Mouse (Mus musculus) neural tube, embryonic 15.5 days (tissue): ENCODE results near the gene Galc. TPM values are rescaled to one million over a fixed set of nuclear protein-coding genes. Genes with fewer than 3 reads are reported as not detected.
A peak's percentile ranks its signal among the peaks of the same experiment; 100 is the strongest.

Source experiments
- ATAC-seq: fragments of 200-750 bp; cut with Nextera tagmentation; 2 replicates; pipeline ENCODE4 v1.8.0; 2017; ENCODE audit warnings: mild to moderate bottlenecking, moderate TSS enrichment, moderate library complexity; ENCODE audit not compliant: low FRiP score
- H3K27ac ChIP-seq: fragments of 300-500 bp; sonication (generic); replicated peaks from 2 replicates; pipeline ENCODE4 v1.5.1; 2015; ENCODE audit warnings: mild to moderate bottlenecking, inconsistent platforms
- H3K27me3 ChIP-seq: fragments of 300-500 bp; sonication (generic); replicated peaks from 2 replicates; pipeline ENCODE4 v1.6.1; 2015; ENCODE audit warnings: inconsistent platforms
- H3K36me3 ChIP-seq: fragments of 300-500 bp; sonication (generic); 2 replicates; pipeline ENCODE4 v1.6.1; 2015; ENCODE audit warnings: inconsistent platforms
- H3K4me1 ChIP-seq: fragments of 300-500 bp; sonication (generic); 2 replicates; pipeline ENCODE4 v1.6.1; 2015; ENCODE audit warnings: inconsistent platforms
- H3K4me2 ChIP-seq: fragments of 300-500 bp; sonication (generic); 2 replicates; pipeline ENCODE4 v1.6.1; 2015; ENCODE audit warnings: inconsistent platforms, mild to moderate bottlenecking, moderate library complexity
- H3K4me3 ChIP-seq: fragments of 300-500 bp; sonication (generic); replicated peaks from 2 replicates; pipeline ENCODE4 v1.5.1; 2015; ENCODE audit warnings: mild to moderate bottlenecking, inconsistent platforms
- H3K9ac ChIP-seq: fragments of 300-500 bp; sonication (generic); replicated peaks from 2 replicates; pipeline ENCODE4 v1.6.1; 2015; ENCODE audit warnings: mild to moderate bottlenecking, inconsistent platforms
- H3K9me3 ChIP-seq: fragments of 300-500 bp; sonication (generic); replicated peaks from 2 replicates; pipeline ENCODE4 v1.6.1; 2016; ENCODE audit warnings: inconsistent platforms
- WGBS: fragments of 180-500 bp; shearing (Covaris S2); methylation state at CpG from one replicate; pipeline ENCODE4 v1.1.7; 2015; ENCODE audit warnings: mixed read lengths; 5-methylcytosine and 5-hydroxymethylcytosine counted together
- polyA plus RNA-seq: library from polyadenylated mRNA; unstranded; fragments of >200 nt; fragmentation: Nextera tagmentation; extraction: Ambion mirVana; gene quantifications from 2 replicates; pipeline ENCODE4 v1.2.1, GENCODE M21; 2015

The Galc gene
- polyA plus RNA-seq, 1 experiment from 2014 or later: 10.5 TPM

DNA sequence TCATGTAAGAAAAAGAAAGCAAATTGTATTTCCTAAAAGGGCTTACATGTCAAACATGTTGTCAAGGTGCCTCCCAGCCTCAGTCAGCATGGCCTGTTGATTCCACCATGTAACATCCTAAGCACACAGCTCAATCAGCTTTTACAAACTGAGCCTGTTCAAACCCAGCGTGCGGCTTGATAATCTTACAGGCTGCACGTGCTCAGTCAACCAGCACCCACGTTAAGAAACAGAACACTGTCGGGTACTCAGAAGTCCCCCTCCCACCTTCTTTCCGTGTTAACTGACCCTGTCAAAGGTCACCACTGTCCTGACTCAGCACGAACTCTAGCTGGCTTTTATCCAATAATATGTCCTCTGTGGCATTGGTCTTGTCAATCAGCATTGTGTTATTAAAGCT is 13.2 kb upstream of the Galc start:
- Histone ChIP-seq H3K36me3 (no peaks in the 10 kb centered on the region), H3K9ac (no peak overlapping the region), H3K27ac (no peak overlapping the region), H3K9me3 (no peaks in the 10 kb centered on the region), H3K4me2 (no peak overlapping the region), H3K4me3 (no peak overlapping the region), H3K27me3 (no peaks in the 10 kb centered on the region), H3K4me1 (no peaks in the 10 kb centered on the region)
- 81% methylated on average over 7 of the region's 7 CpGs for WGBS
- no peak for ATAC-seq

DNA sequence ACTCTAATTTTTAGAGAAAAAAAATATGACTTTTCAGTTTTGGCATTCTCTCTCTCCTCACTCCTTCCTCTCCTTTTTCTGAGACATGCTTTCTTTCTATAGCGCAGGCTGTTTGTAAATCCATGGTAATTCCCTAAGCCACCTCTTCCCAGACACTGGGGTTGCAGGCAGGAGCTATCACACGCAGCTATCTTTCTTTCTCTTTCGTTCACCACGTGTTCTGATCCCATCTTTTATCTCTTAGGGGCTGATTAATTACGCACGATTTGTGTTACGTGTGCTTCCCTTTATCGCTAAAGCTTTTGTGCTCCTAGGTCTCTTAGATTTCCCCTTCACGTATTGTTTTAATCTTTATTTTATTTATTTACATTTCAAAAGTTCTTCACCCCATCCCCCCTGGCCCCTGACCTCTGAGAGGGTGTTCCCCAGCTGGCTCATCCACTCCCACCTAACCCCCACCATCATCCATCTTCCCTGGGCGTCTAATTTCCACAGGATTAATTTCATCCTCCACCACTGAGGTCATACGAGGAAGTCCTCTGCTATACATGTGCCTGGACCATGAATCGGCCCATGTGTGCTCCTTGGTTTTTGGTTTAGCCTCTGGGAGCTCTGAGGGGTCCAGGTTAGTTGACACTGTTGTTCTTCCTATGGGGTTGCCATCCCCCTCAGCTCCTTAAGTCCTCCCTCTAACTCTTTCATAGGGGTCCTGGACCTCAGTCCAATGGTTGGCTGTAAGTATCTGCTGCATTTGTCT is 11.7 kb upstream of the Galc start:
- Histone ChIP-seq H3K4me3 (no peak overlapping the region), H3K4me2 (no peak overlapping the region), H3K9me3 (no peaks in the 10 kb centered on the region), H3K27ac (no peak overlapping the region), H3K9ac (no peak overlapping the region), H3K4me1 (no peaks in the 10 kb centered on the region), H3K27me3 (no peaks in the 10 kb centered on the region), H3K36me3 (no peaks in the 10 kb centered on the region)
- ATAC-seq: no peak
- WGBS: 46% methylated on average over 12 of the region's 12 CpGs

- Histone ChIP-seq H3K9ac (no peak overlapping the region), H3K9me3 (no peaks in the 10 kb centered on the region), H3K4me1 (no peaks in the 10 kb centered on the region), H3K27ac (no peak overlapping the region), H3K4me2 (0 out of 2 replicates have a peak overlapping the region, but pooled peaks have one; percentile 17), H3K27me3 (no peaks in the 10 kb centered on the region), H3K4me3 (no peak overlapping the region), H3K36me3 (no peaks in the 10 kb centered on the region)
- 73% methylated on average over 17 of the region's 17 CpGs for WGBS
- no peak for ATAC-seq
These were observed 10.8 kb upstream of the Galc start for GRCm38 (mm10) chr12:98269791-98270745.

DNA sequence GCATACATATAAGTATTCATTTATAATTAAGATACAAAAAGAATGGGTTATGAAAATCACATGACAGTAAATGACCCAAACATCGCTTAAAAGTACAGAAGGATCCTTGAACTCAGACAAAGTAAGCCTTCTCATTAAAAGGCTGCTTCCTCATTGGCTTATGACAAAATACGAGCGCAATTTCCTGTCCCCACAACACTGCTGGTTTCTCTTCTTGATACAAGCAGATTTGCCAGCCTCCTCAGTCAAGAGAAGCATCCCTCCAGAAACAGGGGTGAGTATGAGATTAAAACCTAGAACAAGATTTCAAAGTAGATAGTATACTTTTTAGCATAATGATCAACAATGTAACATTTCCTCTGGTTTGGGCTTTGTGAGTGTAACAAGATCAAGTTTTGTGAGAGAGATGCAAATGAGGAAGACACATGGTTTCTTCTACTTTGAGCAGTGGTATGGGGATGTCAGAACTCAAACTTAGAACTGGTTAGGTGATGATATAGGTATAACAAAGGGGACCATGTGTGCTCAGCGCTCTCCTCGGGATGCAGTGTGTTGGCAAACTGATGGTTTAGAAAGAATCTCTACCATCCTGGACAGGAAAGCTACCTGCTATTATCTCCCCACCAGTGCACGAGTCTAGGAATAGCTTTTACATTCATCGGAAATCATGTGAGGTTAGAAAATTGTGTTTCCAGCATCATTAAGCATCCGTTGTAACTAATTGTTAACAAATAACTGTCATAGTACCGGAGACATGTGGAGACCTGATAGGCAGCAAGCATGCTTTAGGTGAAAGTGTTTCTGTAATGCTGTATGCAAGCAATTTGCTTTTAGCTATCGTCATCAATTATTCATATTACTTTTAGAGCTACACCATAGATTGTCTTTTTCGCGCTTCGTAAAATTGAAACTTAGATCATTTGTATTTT is 9.4 kb upstream of the Galc start, which contains the start of gene Gpr65:
Gene Gpr65, plus strand, starts transcription at position 195 of the 929 bp plus-strand sequence.
- no peaks in the 10 kb centered on the region for H3K27me3 ChIP-seq
- no peak within 1 kb of the TSS for H3K4me3 ChIP-seq
- H3K27ac ChIP-seq: no peak within 1 kb of the TSS
- 83% methylated on average over 13 of the region's 13 CpGs for WGBS
- H3K36me3 ChIP-seq: no peaks in the 10 kb centered on the region
- H3K9me3 ChIP-seq: no peaks in the 10 kb centered on the region
- no peak within 1 kb of the TSS for H3K4me2 ChIP-seq
- H3K4me1 ChIP-seq: no peaks in the 10 kb centered on the region
- ATAC-seq: no peak
- H3K9ac ChIP-seq: no peak within 1 kb of the TSS

- ATAC-seq: no peak
- Histone ChIP-seq H3K27ac (no peak overlapping the region), H3K4me1 (no peaks in the 10 kb centered on the region), H3K4me2 (no peak overlapping the region), H3K36me3 (no peaks in the 10 kb centered on the region), H3K9me3 (no peaks in the 10 kb centered on the region), H3K4me3 (no peak overlapping the region), H3K9ac (no peak overlapping the region), H3K27me3 (no peaks in the 10 kb centered on the region)
- WGBS: 82% methylated on average over 9 of the region's 9 CpGs
These were observed 6.4 kb upstream of the Galc start for GRCm38 (mm10) chr12:98265697-98266096.

DNA sequence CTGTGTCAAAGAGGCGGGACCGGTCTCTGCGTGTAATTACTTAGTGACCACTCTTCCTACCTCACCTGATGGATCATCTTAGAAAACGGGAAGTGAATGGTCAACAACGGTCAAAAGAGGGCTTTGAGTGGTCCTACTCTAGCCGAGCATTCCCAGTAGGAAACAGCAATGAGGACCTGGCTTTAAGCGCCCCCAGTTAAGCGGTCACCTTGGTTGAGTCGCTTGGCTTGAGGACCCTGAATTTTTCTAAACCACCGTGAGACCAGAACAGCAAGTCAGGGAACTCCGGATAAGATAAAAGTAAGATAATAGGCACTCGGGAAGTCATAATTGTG is 226 bp upstream of the Galc start:
- Histone ChIP-seq H3K4me1 (peaks cover 10% of the 10 kb centered on the region), H3K27ac (peak overlapping the region; percentile 98), H3K4me3 (peak overlapping the region; percentile 89), H3K9me3 (no peaks in the 10 kb centered on the region), H3K36me3 (no peaks in the 10 kb centered on the region), H3K4me2 (peak overlapping the region; percentile 72), H3K9ac (peak overlapping the region; percentile 91), H3K27me3 (no peaks in the 10 kb centered on the region)
- 5% methylated on average over 12 of the region's 12 CpGs for WGBS
- no peak; the same call in 1 of the 2 replicates for ATAC-seq

DNA sequence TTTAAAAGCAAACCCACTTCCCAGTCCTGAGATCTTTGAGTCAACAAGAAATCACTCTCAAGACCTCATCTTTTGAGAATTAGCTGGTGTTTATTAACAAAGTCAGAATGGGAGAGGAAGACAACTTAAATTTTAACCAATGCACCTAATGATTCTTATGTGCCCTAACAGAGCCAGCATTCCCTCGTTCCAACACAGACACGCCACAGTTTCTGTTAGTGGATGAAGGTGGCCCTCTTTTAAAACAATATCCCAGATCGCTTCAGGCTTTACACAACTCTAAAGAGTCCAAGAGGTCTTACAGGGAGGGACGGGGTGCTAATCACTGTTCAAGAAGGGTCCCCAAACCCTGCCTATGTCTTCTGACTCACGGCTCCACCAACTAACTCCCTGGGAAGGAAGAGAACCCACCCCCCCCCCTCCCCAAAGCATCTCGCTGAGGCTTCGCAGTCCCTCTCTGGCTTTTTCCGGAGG is 851 bp downstream of the Galc start:
- 0% methylated on average over 8 of the region's 8 CpGs for WGBS
- Histone ChIP-seq H3K27ac (peak overlapping the region; percentile 98), H3K9ac (peak overlapping the region; percentile 91), H3K9me3 (no peaks in the 10 kb centered on the region), H3K36me3 (no peaks in the 10 kb centered on the region), H3K4me3 (peak overlapping the region; percentile 89), H3K4me2 (peak overlapping the region; percentile 72), H3K4me1 (peaks cover 10% of the 10 kb centered on the region), H3K27me3 (no peaks in the 10 kb centered on the region)
- ATAC-seq: no peak; the same call in 1 of the 2 replicates

DNA sequence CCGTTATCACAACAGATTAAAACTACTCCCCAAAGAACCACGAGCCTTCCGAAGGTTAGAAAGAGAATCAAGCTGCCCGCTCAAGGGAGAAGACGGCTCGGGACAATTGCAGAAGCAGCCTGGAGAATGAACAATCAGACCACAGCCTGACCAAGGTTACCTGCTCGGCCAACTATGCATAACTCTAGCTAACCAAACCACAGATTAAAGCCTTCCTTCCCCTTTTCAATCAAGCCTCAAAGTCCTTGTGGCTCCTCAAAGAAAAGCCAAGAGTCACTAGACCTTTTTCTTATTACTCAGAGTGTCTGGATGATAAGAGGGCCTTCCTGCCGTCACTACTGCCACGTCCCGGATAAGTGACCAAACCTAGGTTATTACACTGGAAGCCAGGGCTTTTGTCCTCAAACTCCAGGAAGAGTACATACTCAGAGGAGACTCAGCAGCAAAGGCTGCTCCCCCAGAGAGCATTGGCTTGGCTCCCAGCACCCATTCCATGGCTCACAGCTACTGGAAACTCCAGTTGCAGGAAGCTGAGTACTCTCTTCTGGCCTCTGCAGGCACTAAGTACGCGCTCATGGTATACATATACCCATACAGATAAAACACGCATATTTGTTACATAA is 3.8 kb downstream of the Galc start:
- ATAC-seq: no peak
- 87% methylated on average over 13 of the region's 13 CpGs for whole genome bisulfite sequencing
- H3K27me3 ChIP-seq: no peaks in the 10 kb centered on the region
- H3K27ac ChIP-seq: no peak overlapping the region
- H3K36me3 ChIP-seq: peaks cover 3% of the 10 kb centered on the region; the same call in 1 of the 2 replicates
- peaks cover 10% of the 10 kb centered on the region for H3K4me1 ChIP-seq
- no peak overlapping the region for H3K9ac ChIP-seq
- H3K4me2 ChIP-seq: no peak overlapping the region
- H3K9me3 ChIP-seq: no peaks in the 10 kb centered on the region
- no peak overlapping the region for H3K4me3 ChIP-seq

DNA sequence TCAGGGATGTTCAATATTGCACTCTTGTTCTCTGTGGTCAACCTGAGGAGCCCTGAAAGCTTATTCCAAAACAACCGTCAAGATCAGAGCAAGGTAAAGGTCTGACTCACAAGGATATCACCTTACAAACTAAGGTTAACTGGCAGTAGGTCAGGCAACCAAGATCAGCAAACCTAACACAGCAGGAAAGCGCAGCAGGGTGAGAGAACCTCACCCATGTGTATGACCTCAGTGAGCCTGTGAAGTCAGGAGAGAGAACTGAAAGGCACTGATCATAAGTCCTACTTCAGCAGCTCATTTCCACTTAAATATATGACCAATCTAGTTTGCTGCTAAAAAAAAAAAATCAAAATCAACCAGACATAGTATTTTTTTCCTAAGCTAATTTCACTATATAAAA is 6.8 kb downstream of the Galc start:
- no peak overlapping the region for H3K27ac ChIP-seq
- no peak overlapping the region for H3K4me3 ChIP-seq
- H3K27me3 ChIP-seq: no peaks in the 10 kb centered on the region
- H3K36me3 ChIP-seq: peaks cover 5% of the 10 kb centered on the region; the same call in 1 of the 2 replicates
- ATAC-seq: no peak
- H3K4me1 ChIP-seq: peaks cover 3% of the 10 kb centered on the region
- H3K4me2 ChIP-seq: no peak overlapping the region
- H3K9me3 ChIP-seq: no peaks in the 10 kb centered on the region
- no peak overlapping the region for H3K9ac ChIP-seq
- 91% methylated on average over 2 of the region's 2 CpGs for WGBS

DNA sequence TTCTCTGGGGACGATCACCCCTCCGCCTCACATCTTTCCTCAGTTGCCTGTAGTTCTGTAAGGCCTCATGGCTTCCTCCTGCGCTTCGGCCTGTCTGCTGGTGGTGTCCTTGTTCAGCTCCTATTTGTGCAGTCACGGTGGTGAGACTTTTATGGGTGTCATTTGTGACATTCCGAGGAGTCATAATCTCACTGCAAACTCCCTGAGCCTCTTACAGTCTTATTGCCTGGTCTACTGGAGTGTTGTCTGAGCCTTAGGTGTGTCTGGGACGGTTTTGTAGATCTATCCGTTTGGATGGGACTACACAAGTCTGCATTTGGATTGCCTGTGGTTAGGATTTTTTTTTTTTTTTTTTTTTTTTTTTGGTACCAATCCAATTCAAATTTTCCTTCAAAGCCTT is 8.9 kb downstream of the Galc start:
- 55% methylated on average over 8 of the region's 8 CpGs for WGBS

More for the DNA sequence above, 8.9 kb downstream of the Galc start:
- Histone ChIP-seq H3K27me3 (no peaks in the 10 kb centered on the region), H3K4me3 (no peak overlapping the region), H3K27ac (no peak overlapping the region), H3K9ac (no peak overlapping the region), H3K9me3 (no peaks in the 10 kb centered on the region), H3K4me2 (no peak overlapping the region), H3K4me1 (no peaks in the 10 kb centered on the region), H3K36me3 (peaks cover 5% of the 10 kb centered on the region; the same call in 1 of the 2 replicates)
- ATAC-seq: no peak
